Mouse (Mus musculus) splenic B cell, adult 2 months (primary cell): Measurements from ENCODE around the gene Pop7.

ENCODE experiments used
- DNase-seq: peaks from one replicate; pipeline ENCODE4 v3.0.0-alpha.2; 2011; ENCODE audit warnings: low read depth, low spot score
- H3K27me3 ChIP-seq: 2 replicates; pipeline ENCODE4 v1.6.1; 2012; ENCODE audit warnings: mild to moderate bottlenecking, low read length, moderate library complexity, mixed read lengths; ENCODE audit not compliant: control insufficient read depth, poor library complexity, insufficient read depth, severe bottlenecking
- H3K36me3 ChIP-seq: 2 replicates; pipeline ENCODE4 v1.6.1; 2012; ENCODE audit warnings: mild to moderate bottlenecking, low read length, moderate library complexity, mixed read lengths; ENCODE audit not compliant: control insufficient read depth, poor library complexity, insufficient read depth, severe bottlenecking

Gene Pop7

GRCm38 (mm10) chr5:137487616-137488015, 14.7 kb downstream of the Pop7 start:
- DNase-seq: peak; percentile 42
- H3K27me3 ChIP-seq: no peaks in the 10 kb centered on the region
- H3K36me3 ChIP-seq: no peaks in the 10 kb centered on the region

GRCm38 (mm10) chr5:137485851-137486155, 16.5 kb downstream of the Pop7 start:
- Histone ChIP-seq H3K36me3 (no peaks in the 10 kb centered on the region), H3K27me3 (no peaks in the 10 kb centered on the region)
- no peak for DNase-seq

- H3K36me3 ChIP-seq: no peaks in the 10 kb centered on the region
- no peak for DNase-seq
- no peaks in the 10 kb centered on the region for H3K27me3 ChIP-seq
Observed at GRCm38 (mm10) chr5:137485071-137485850, 17.1 kb downstream of the Pop7 start.

GRCm38 (mm10) chr5:137481897-137482296, 20.4 kb downstream of the Pop7 start:
- no peak for DNase-seq
- Histone ChIP-seq H3K36me3 (no peaks in the 10 kb centered on the region), H3K27me3 (no peaks in the 10 kb centered on the region)

- peak; percentile 75 for DNase-seq
Observed at GRCm38 (mm10) chr5:137481138-137481537, 21.2 kb downstream of the Pop7 start.

GRCm38 (mm10) chr5:137476964-137477363, 25.4 kb downstream of the Pop7 start, which contains the start of gene Zan:
Zan (minus strand) TSS chr5:137477064.
- Histone ChIP-seq H3K36me3 (no peaks in the 10 kb centered on the region), H3K27me3 (no peaks in the 10 kb centered on the region)
- no peak for DNase-seq

More at GRCm38 (mm10) chr5:137481138-137481537, 21.2 kb downstream of the Pop7 start:
- Histone ChIP-seq H3K36me3 (no peaks in the 10 kb centered on the region), H3K27me3 (no peaks in the 10 kb centered on the region)

- H3K27me3 ChIP-seq: no peaks in the 10 kb centered on the region
- no peak for DNase-seq
- no peaks in the 10 kb centered on the region for H3K36me3 ChIP-seq
Observed at GRCm38 (mm10) chr5:137474351-137474750, 28.0 kb downstream of the Pop7 start.

GRCm38 (mm10) chr5:137472252-137472904, 29.9 kb downstream of the Pop7 start:
- H3K27me3 ChIP-seq: no peaks in the 10 kb centered on the region
- no peak for DNase-seq
- no peaks in the 10 kb centered on the region for H3K36me3 ChIP-seq

- no peaks in the 10 kb centered on the region for H3K27me3 ChIP-seq
Observed at GRCm38 (mm10) chr5:137466946-137467345, 35.4 kb downstream of the Pop7 start.

GRCm38 (mm10) chr5:137465049-137465448, 37.3 kb downstream of the Pop7 start:
- DNase-seq: no peak
- Histone ChIP-seq H3K36me3 (no peaks in the 10 kb centered on the region), H3K27me3 (no peaks in the 10 kb centered on the region)

More at GRCm38 (mm10) chr5:137466946-137467345, 35.4 kb downstream of the Pop7 start:
- no peak for DNase-seq
- H3K36me3 ChIP-seq: no peaks in the 10 kb centered on the region

- Histone ChIP-seq H3K36me3 (no peaks in the 10 kb centered on the region), H3K27me3 (no peaks in the 10 kb centered on the region)
- DNase-seq: no peak
Observed at GRCm38 (mm10) chr5:137455866-137456591, 46.3 kb downstream of the Pop7 start.

- Histone ChIP-seq H3K36me3 (no peaks in the 10 kb centered on the region), H3K27me3 (no peaks in the 10 kb centered on the region)
- no peak for DNase-seq
Observed at GRCm38 (mm10) chr5:137455206-137455605, 47.1 kb downstream of the Pop7 start.
